Mouse (Mus musculus): ENCODE data around the gene Myzap. TPM values are rescaled to one million over a fixed set of nuclear protein-coding genes. Genes with fewer than 3 reads are reported as not detected.

The Myzap gene
- total RNA-seq, 2 experiments from 2014 or later: 1.8 to 1.9 TPM

DNA sequence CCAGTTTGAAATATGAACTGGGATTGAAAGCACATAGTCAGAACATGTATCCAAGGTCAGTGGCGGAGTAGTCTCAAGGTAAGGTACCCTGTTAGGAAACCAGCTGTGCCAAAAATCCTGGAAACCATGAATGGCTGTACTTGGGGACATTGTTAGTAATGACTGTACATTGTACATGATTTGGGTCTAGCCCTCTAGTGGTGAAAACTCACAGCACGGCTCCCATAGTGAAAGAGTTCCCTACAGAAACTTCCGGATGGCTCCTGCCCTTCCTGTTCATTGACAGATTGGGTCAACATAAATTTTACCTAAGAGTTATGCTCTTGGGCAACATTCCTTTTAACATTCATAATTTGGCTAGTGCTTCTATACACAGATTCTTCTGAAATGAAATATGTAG, 126.0 kb downstream of the Myzap start:
- H3K4me3 ChIP-seq: no peak overlapping the region
- intact Hi-C loops (cut with DNase I): no loop called here
- TF ChIP-seq CTCF (IDR thresholded peaks at IDR 0.05): peak; percentile 67
- no peak overlapping the region for H3K27ac ChIP-seq
- no peak for DNase-seq (ENCODE audit: extremely low spot score in 1 of 2, low spot score in 2 of 2)

DNA sequence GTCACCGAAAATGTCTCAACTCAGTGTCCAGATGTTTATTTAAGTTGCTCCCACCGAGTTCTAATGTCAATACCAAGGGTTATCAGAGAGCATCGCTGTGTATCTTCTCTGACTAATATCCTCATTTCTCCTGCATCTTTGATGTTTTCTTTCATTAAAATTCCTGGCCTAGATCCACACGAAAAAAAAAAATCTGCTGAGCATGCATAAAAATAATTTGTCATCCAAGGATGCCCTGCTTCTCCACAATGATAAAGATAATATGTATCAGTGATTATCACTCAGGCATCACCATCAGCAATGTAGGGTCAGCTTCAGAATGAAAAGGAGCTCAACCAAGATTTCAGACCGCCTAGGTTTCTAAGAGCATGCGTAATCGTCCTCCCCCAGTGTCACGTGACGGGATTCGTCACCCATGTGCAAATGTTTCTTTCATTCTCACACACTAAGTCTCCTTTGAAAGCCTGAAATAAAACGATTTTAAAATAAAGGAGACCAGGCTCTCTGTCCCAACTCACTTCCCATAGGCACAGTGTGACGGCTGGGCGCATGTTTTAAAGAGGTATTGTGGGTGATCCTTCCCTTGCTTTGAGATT, 129.0 kb downstream of the Myzap start:
- no peak for DNase-seq (ENCODE audit: extremely low spot score in 1 of 2, low spot score in 2 of 2)
- intact Hi-C loops (cut with DNase I): no loop called here
- TF ChIP-seq CTCF (IDR thresholded peaks at IDR 0.05): no peak

DNA sequence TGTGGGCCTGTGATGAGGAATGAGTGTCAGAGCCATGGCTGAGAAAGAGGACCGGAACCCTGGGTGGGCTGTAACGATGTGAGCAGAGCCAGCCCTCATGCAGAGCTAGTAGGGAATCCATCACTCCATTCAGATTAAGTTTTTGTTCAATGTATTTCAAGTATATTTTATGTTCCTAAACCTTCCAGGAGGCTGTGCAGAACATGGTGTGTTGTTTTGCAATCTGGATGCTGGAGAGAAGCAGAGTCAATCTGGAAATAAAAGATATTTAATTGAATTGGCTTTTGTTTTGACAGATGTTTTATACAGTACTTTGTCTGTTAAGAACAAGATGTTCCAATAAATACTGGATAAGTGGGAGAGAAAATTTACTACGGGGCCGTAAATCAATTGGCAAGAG, 135.4 kb downstream of the Myzap start:
- DNase-seq (ENCODE audit: extremely low spot score in 1 of 2, low spot score in 2 of 2): no peak
- H3K4me3 ChIP-seq: no peak overlapping the region
- no peak overlapping the region for H3K27ac ChIP-seq
- intact Hi-C loops (cut with DNase I): no loop called here
- no peak for TF ChIP-seq CTCF (IDR thresholded peaks at IDR 0.05)

More for the DNA sequence above, 129.0 kb downstream of the Myzap start:
- Histone ChIP-seq H3K4me3 (no peak overlapping the region), H3K27ac (no peak overlapping the region)

Other genes starting within 250 kb of the Myzap start
- gene Polr2m, start 106.4 kb downstream of the Myzap start, total RNA-seq (2021): 100 to 1,000 TPM; 193 to 194 TPM
- gene Cgnl1, start 179.2 kb upstream of the Myzap start, total RNA-seq (2021): 10 to 100 TPM; 11.4 to 11.5 TPM